Mouse (Mus musculus) brain, embryonic 14.5 days (tissue): ENCODE measurements at regions not wholly inside any gene's neighbourhood (a gene's known extent, or its start where the extent isn't known, plus 50 kb on each side); places are given as distances from the start of the nearest gene placed in this dataset.

Experiments
- CTCF ChIP-seq: fragments of 200-500 bp; IDR thresholded peaks from 2 replicates; pipeline ENCODE4 v1.5.1; 2012; ENCODE audit warnings: inconsistent platforms, mild to moderate bottlenecking, moderate library complexity, borderline replicate concordance; ENCODE audit not compliant: insufficient read depth, insufficient read length; ENCODE audit errors: extremely low read depth
- POLR2A ChIP-seq: fragments of 200-500 bp; IDR thresholded peaks from 2 replicates; pipeline ENCODE4 v1.6.1; 2012; ENCODE audit warnings: mild to moderate bottlenecking, inconsistent platforms, borderline replicate concordance; ENCODE audit not compliant: poor library complexity, insufficient read depth, insufficient read length, severe bottlenecking; ENCODE audit errors: extremely low read depth

DNA sequence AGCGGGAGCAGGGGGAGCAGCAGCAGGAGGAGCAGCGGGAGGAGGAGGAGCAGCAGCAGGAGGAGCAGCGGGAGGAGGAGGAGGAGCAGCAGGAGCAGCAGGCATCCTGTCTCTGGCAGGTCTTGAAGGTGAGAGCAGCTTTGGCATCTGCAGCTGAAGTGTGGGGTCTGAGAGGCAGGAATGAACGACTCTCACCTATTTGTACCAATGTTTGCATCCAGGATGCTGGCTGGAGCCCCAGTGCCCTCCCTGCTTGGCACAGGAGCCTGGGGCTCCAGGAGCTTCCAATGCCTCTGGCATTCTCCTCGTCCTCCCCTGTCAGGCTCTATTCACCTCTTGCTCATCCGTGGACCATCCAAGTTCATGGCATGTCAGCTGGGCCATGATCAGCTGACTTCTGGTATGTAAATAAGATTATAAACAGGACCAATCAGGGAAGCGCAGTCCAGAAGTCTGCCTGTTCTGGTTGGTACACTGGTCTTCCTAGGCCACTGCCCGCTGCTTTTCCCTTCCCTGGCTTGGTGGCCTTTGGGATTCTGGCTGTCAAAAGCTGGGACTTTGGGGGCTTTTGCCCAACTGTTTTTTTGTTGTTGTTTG, 62.9 kb downstream of the Syf2 start:
- TF ChIP-seq CTCF (no peak), POLR2A (no peak)
